In genomic region chr9:85596959-85597358, GRCm38 (mm10) we compare ENCODE assay signal across 9 mouse cellular contexts.
DNase-seq lines count a peak whose midpoint lies in the region; ATAC-seq and TF ChIP-seq lines count a peak whose summit lies in the region.
"Had no signal": no experiment of that assay in that cellular context is flagged by ENCODE, and none has a peak within 500 bp of the region (broad histone marks: within the 10 kb centered on the region; RNA-seq: fewer than 3 reads in every experiment).

No protein-coding gene starts in this region.

- no peak overlapping the region for H3K4me2 ChIP-seq in midbrain, embryonic 14.5 days (ENCODE audit: low read length)
- H3K4me2 ChIP-seq: liver, embryonic 13.5 days had no signal

- DNase-seq in cerebellum, postnatal 36 days, result peak; percentile 4 to 5
- no peak for DNase-seq in cerebellum, postnatal 4 days (ENCODE audit: low spot score in 2 of 2)
- DNase-seq in lung, adult 2 months, result peak; percentile 17
- DNase-seq in lung, postnatal 25 days (ENCODE audit: low spot score), result no peak
- DNase-seq in ZHBTc4 (ENCODE audit: low read depth, low spot score), result peak; percentile 41
- peak; percentile 46 for DNase-seq in heart, postnatal 4 days
- DNase-seq in thymus, postnatal 14 days, result peak; percentile 33
- no peak for DNase-seq in midbrain, embryonic 14.5 days
- DNase-seq: liver, embryonic 13.5 days had no signal

- no peak overlapping the region for H3K4me3 ChIP-seq in lung, adult 2 months (replicated peaks; ENCODE audit: extremely low read depth, low read depth, low read length)
- H3K4me3 ChIP-seq in midbrain, embryonic 14.5 days (replicated peaks; ENCODE audit: low read depth, low read length), result no peak overlapping the region
- H3K4me3 ChIP-seq: liver, embryonic 13.5 days had no signal

- H3K36me3 ChIP-seq in midbrain, embryonic 14.5 days (ENCODE audit: control insufficient read depth, insufficient read depth, low read length), result no peaks in the 10 kb centered on the region
- H3K36me3 ChIP-seq: liver, embryonic 13.5 days had no signal

- 37% methylated on average over 2 of the region's 2 CpGs for WGBS in lung, adult 2 months
- WGBS in midbrain, embryonic 14.5 days, result 40% methylated on average over 2 of the region's 2 CpGs

- no peak for ATAC-seq in midbrain, embryonic 14.5 days (ENCODE audit: low FRiP score, low TSS enrichment)

- no peak for TF ChIP-seq POLR2A in lung, adult 2 months (IDR thresholded peaks at IDR 0.05; ENCODE audit: borderline replicate concordance, extremely low read depth, low read depth, low read length)

- H3K27me3 ChIP-seq in midbrain, embryonic 14.5 days (ENCODE audit: control insufficient read depth, insufficient read depth, low read length), result no peaks in the 10 kb centered on the region
- H3K27me3 ChIP-seq: liver, embryonic 13.5 days had no signal

- H3K4me1 ChIP-seq in lung, adult 2 months (ENCODE audit: control insufficient read depth, insufficient read depth, low read length), result no peaks in the 10 kb centered on the region
- H3K4me1 ChIP-seq in midbrain, embryonic 14.5 days (ENCODE audit: control insufficient read depth, insufficient read depth, low read length), result no peaks in the 10 kb centered on the region
- H3K4me1 ChIP-seq: liver, embryonic 13.5 days had no signal

- no peaks in the 10 kb centered on the region for H3K9me3 ChIP-seq in midbrain, embryonic 14.5 days (ENCODE audit: control insufficient read depth, low read length)
- H3K9me3 ChIP-seq: liver, embryonic 13.5 days had no signal

- no peak overlapping the region for H3K27ac ChIP-seq in midbrain, embryonic 14.5 days (replicated peaks; ENCODE audit: low read depth, low read length)
- H3K27ac ChIP-seq: liver, embryonic 13.5 days had no signal

- TF ChIP-seq CTCF in lung, adult 2 months (IDR thresholded peaks at IDR 0.05; ENCODE audit: insufficient read depth, low read length), result peak; percentile 36; the same call in 1 of the 2 replicates

- no peak overlapping the region for H3K9ac ChIP-seq in midbrain, embryonic 14.5 days (replicated peaks; ENCODE audit: low read length)
- H3K9ac ChIP-seq: liver, embryonic 13.5 days had no signal

Comparison
In these comparisons a context has a peak if more than half of its experiments do, and no peak if none do; other contexts are left out.
1. DNase-seq: peak in cerebellum, postnatal 36 days (2 of 2), lung, adult 2 months (single experiment), ZHBTc4 (single experiment), heart, postnatal 4 days (single experiment) and thymus, postnatal 14 days (single experiment); none in cerebellum, postnatal 4 days (0 of 2), lung, postnatal 25 days (single experiment) and midbrain, embryonic 14.5 days (single experiment).